ENCODE assay signal across 8 mouse cellular contexts in genomic region chr15:25900540-25900939, GRCm38 (mm10). TPM values are rescaled to one million over a fixed set of nuclear protein-coding genes. Genes with fewer than 3 reads are reported as not detected.
DNase-seq lines count a peak whose midpoint lies in the region; ATAC-seq lines count a peak whose summit lies in the region.

No protein-coding gene starts in this region.

- no peak overlapping the region for H3K4me2 ChIP-seq in heart, embryonic 12.5 days
- H3K4me2 ChIP-seq in midbrain, embryonic 12.5 days (replicated peaks) = no peak overlapping the region

- no peaks in the 10 kb centered on the region for H3K36me3 ChIP-seq in heart, embryonic 12.5 days
- H3K36me3 ChIP-seq in midbrain, embryonic 12.5 days = no peaks in the 10 kb centered on the region

- ATAC-seq in heart, embryonic 12.5 days (ENCODE audit: insufficient number of reproducible peaks, low FRiP score) = no peak
- 0 out of 2 replicates have a peak, but pooled peaks have one; percentile 2 for ATAC-seq in midbrain, embryonic 12.5 days (ENCODE audit: low FRiP score, low read depth)

- no peak overlapping the region for H3K27ac ChIP-seq in heart, embryonic 12.5 days (ENCODE audit: poor library complexity, severe bottlenecking)
- no peak overlapping the region for H3K27ac ChIP-seq in midbrain, embryonic 12.5 days (replicated peaks)

- no peak overlapping the region for H3K9ac ChIP-seq in heart, embryonic 12.5 days
- no peak overlapping the region for H3K9ac ChIP-seq in midbrain, embryonic 12.5 days (replicated peaks)

- WGBS in heart, embryonic 12.5 days = 8% methylated on average over 7 of the region's 7 CpGs
- 9% methylated on average over 7 of the region's 7 CpGs for WGBS in midbrain, embryonic 12.5 days

- no peak overlapping the region for H3K4me3 ChIP-seq in heart, embryonic 12.5 days
- H3K4me3 ChIP-seq in midbrain, embryonic 12.5 days = no peak overlapping the region

- intact Hi-C loops in heart, postnatal 14 days (cut with DNase I) = loop anchor here (2.0 to 5.0 kb wide), 2 partner anchors 42 to 56 kb away; no protein-coding TSS in a partner anchor

- H3K9me3 ChIP-seq in heart, embryonic 12.5 days (replicated peaks) = no peaks in the 10 kb centered on the region
- H3K9me3 ChIP-seq in midbrain, embryonic 12.5 days = no peaks in the 10 kb centered on the region

- DNase-seq in heart, adult 11 months = peak; percentile 96
- DNase-seq in adrenal gland, postnatal 14 days = peak; percentile 94
- DNase-seq in embryo, embryonic 11.5 days (ENCODE audit: low read depth, low spot score) = peak; percentile 34
- DNase-seq in heart, postnatal 14 days = peak; percentile 76 to 85
- peak; percentile 43 to 76 for DNase-seq in layer of hippocampus, postnatal 25 days (ENCODE audit: extremely low spot score in 1 of 2, low spot score in 1 of 2)
- DNase-seq in spleen, postnatal 4 days (ENCODE audit: low spot score in 2 of 2) = peak; percentile 66 to 88

- peaks cover 12% of the 10 kb centered on the region for H3K4me1 ChIP-seq in heart, embryonic 12.5 days (replicated peaks)
- peaks cover 4% of the 10 kb centered on the region; the same call in 1 of the 2 replicates for H3K4me1 ChIP-seq in midbrain, embryonic 12.5 days

- H3K27me3 ChIP-seq in heart, embryonic 12.5 days (replicated peaks) = no peaks in the 10 kb centered on the region
- H3K27me3 ChIP-seq in midbrain, embryonic 12.5 days = no peaks in the 10 kb centered on the region

RNA-seq across cellular contexts. Expression of gene Retreg1, which starts 57.6 kb away (rescaled TPM):
- 56.5 and 62.2 TPM in 2 replicates for polyA plus RNA-seq in heart, embryonic 12.5 days (2016; fragmentation: Nextera tagmentation; extraction: Ambion mirVana)
- total RNA-seq in adrenal gland, postnatal 14 days (2021) = 24.3 and 26.7 TPM in 2 replicates
- 100 to 1,000 TPM; 159 to 163 TPM for total RNA-seq in heart, postnatal 14 days (2021)
- total RNA-seq in layer of hippocampus, postnatal 25 days (2021) = 10 to 100 TPM; 29.4 to 32.4 TPM
- polyA plus RNA-seq in midbrain, embryonic 12.5 days (2016; fragmentation: Nextera tagmentation; extraction: Ambion mirVana) = 3.3 and 4.4 TPM in 2 replicates

Comparison
In these comparisons a context has a peak if more than half of its experiments do, and no peak if none do; other contexts are left out.
1. DNase-seq: peak in every context shown above with its lines; median percentile 96 in heart, adult 11 months; 94 in adrenal gland, postnatal 14 days; 80 in heart, postnatal 14 days; 77 in spleen, postnatal 4 days; 60 in layer of hippocampus, postnatal 25 days; 34 in embryo, embryonic 11.5 days.